Mouse (Mus musculus) layer of hippocampus, postnatal 25 days (tissue): Measurements from ENCODE around the gene Clcn5. TPM values are rescaled to one million over a fixed set of nuclear protein-coding genes. Genes with fewer than 3 reads are reported as not detected.

Source experiments
- DNase-seq, 2 experiments: peaks; one replicate each; pipeline ENCODE4 v3.0.0; 2022; ENCODE audit warnings: mixed read lengths in 2 of 2, low spot score in 1 of 2; ENCODE audit errors: extremely low spot score in 1 of 2
- microRNA-seq, 2 experiments: library from miRNA; unstranded; fragments of <30 nt; microRNA quantifications; one replicate each; pipeline ENCODE4 v1.2.0; 2021
- total RNA-seq, 2 experiments: library from RNA; stranded (reverse); gene quantifications; 2 replicates each; pipeline ENCODE4 v1.2.3; 2021

Clcn5 gene
- total RNA-seq, 2 experiments from 2014 or later: 8.3 to 8.4 TPM

- DNase-seq: no peak
Measured at GRCm38 (mm10) chrX:7203535-7203934, 115.6 kb downstream of the Clcn5 start.

DNA sequence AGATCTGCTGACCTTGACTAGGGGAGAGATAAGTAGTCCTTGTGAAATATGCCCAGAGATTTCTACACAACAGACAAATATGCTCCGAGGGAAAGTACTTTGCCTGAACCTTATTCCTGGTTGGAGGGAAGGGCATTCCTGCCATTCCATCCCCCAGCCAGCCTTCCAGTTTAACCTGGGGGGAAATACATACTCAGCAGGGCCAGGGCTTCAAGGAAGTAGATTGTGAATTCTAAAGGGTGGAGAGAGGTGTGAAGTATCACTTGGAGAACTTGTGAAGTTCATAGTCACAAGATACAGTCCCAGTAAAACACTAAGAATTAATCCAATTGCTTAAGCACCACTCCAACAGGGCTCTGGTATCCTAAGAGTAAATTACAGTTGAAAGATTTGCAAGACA is 121.3 kb downstream of the Clcn5 start:
- DNase-seq: no peak

DNA sequence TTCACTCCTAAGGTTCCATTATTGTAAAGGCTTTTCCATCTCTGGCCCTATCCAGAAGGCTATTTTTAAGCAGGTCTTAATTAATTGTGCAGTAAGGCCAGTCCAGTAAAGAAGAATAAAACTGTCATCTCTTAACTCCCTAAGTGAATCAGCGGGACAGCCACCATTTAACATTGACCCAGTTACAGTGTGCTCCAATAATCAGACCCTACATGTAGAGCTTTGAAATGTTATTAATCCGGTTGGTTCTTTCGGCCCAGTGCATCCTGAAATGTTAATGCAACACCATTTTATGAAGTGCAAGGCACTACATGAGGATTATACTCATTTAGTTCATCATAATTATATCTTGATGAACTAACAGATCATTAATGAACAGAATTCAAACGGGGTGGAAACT is 128.3 kb downstream of the Clcn5 start:
- no peak for DNase-seq

DNA sequence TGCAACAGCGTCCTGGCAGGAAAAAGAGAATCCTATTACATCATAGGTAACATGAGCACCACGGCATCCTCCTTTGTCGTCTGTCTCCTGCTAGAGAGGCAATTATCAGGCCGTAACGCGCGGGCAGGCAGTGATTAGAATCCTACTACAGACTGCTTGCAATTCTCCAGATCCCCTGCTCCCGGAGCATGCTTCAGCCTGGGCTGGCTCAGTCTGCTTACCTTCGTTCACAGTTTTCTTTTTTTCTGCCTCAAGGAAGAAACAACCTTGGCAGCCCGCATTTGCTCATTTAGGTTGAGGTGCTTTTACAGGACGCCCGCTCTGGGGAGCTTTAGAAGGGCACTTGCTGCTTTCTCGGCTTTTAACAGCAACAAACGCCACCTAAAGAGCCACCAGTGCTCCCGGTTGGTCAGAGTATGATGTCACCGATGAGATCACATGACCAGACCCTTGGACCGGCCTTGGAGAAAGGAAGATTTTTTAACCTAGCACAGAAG is 130.8 kb downstream of the Clcn5 start:
- peak; percentile 6 to 28 for DNase-seq

- no peak for DNase-seq
Measured at GRCm38 (mm10) chrX:7187455-7188310, 131.5 kb downstream of the Clcn5 start.

- no peak for DNase-seq
Measured at GRCm38 (mm10) chrX:7170156-7170555, 149.0 kb downstream of the Clcn5 start.

- no peak for DNase-seq
Measured at GRCm38 (mm10) chrX:7168799-7169198, 150.4 kb downstream of the Clcn5 start.

DNA sequence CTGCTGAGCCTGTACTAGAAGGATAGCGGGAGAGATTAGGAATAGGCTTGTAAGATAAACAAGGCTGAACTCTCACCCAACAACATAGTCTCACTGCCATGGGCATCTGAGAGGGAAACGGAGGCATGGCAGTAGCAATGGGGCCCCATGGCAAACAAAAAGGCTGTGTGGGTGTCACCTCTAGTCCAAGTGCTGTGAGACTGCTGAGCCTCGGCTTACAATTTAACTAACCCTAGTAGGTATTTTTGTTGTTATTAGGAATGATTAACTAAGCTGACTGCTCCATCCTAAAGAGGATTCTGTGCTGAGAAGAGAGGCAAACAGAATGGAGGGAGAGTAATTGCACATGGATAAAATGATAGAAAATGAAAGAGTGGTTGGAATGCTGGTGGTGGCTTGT is 161.2 kb downstream of the Clcn5 start:
- no peak for DNase-seq

DNA sequence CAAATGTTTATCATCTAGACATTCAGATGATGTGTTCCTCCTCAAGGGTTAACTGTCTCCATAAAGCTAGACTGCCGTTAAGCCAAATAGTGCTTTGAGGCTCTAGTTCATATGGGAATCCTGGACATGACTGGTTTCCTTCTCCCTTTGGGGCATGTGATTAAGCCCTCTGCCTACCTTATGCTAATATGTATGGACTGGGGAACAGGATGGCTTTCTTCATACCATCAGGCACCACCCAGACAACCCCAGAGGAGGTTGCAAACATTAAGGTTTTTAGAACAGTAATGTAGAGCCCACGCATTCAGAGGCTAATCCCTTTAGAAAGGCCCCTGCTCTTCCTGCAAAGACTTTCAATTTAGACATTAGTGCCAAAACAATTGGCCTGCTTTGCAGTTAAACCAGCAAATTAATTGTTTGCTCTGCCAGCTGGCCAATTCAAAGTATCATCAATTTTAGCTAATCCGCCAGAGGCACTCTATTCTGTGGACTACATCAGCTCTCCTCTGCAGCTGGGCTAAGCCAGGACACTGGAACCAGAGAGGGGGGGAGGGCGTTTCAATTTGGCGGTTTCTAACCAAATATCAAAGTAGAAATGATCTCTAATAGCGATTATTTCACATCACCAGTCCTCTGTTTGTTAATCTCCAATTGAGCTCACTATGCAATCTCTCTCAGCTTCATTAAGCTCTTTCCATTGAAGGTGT is 163.0 kb downstream of the Clcn5 start:
- no peak for DNase-seq

DNA sequence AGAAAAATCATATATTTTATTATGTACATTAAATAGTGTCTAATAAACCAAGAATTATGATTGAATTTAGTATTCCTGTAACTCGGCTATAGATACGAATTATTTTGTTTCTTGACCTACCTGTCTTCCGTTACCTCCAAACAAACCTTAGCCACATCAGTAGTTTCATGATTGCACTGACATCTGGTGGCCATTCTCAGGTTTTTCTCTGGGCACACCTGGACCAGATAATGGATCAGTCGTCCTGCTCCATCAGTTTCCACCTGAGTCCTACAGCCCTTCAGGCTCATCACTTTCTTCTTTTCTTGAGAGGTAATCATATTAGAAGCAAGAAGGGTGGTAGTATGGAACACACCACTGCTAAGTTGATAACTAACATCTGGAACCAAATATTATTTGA is 169.0 kb downstream of the Clcn5 start:
- DNase-seq: no peak

DNA sequence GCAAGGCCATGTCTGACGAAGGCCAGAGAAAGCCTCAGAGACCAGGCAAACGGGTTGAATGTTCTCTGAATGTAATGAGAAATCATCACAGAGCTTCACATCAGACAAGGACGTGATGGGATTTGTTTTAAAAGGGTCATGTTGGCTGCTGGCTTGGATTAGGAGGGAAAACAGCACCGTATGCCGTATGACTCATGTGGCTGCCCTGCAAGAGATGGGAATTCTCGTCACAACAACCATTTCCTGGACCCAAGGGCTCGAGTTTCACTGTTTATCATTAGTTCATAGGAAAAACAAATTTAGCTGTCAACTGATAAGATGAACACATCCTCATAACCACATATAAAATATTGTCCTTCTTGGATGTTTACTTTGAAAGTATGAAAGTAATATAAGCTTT is 173.0 kb downstream of the Clcn5 start:
- no peak for DNase-seq

DNA sequence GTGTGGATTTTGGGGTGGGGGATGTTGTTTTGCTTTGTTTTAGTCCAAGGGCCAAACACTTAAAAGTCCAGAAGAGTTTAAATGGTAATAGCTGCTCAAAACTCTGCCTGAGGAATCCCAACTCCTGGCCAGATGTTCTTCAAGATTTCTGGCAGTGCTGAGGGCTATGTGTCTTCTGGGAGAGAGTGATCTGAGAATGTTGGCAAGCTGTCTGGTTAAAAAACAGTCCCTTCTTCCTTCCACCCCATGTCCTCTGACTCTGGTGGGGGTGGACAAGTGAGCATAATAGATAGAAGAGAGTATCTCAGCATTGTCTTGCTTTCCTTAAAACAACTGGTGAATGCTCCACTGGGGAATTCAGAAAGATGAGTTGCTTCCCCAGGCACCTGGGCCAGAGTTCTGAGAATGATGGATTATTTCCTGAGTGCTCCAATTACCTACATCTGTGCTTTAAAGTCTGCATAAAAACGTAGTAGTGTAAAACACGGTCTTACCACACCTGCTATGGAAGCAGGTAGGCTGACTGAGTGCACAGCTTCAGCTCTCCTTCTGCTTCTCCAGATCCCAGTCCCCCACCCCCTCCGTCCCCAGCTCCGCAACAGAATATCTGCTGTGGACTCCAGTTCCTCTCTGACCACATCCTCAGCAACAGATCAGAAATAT is 197.4 kb downstream of the Clcn5 start:
- DNase-seq: no peak

DNA sequence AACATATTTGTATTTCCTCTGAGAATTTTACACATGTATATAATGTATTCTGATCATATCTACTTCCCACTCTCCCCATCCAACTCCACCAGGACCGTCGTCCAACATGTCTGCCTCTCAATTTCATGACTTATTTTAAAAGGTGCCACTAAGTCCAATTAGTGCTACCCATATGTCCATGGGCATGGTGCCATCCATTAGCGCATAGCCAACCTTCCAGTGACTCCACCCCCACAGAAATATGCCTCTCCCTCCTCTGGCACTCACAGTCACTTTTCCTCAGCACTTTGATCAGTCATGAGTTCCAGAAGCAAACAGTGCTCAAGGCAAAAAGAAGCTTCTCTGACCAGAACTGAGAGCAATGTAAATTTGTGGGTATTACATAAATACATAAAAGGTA is 204.3 kb downstream of the Clcn5 start:
- DNase-seq: no peak

Small RNA genes within 50 kb of the gene (microRNA-seq; reads per million reads assigned to microRNA genes)
- gene Mir188 (319 to 335 reads per million in 2 experiments), gene Mir362 (27.7 to 32.5 reads per million in 2 experiments), gene Mir500 (187 to 246 reads per million in 2 experiments), gene Mir501 (1,346 to 1,515 reads per million in 2 experiments), gene Mir532 (1,121 to 1,341 reads per million in 2 experiments)

Other genes with a start within 250 kb of the Clcn5 start
- gene Usp27x, start 56.5 kb upstream of the Clcn5 start, total RNA-seq: 10 to 100 TPM; 12.4 to 14.4 TPM